Mouse (Mus musculus): Measurements from ENCODE around the gene Traip. TPM values are rescaled to one million over a fixed set of nuclear protein-coding genes. Genes with fewer than 3 reads are reported as not detected.

The Traip gene
- total and polyA plus RNA-seq, 3 experiments: 0.37 to 1.2 (median 0.70) TPM

GRCm38 (mm10) chr9:107917895-107918608 is 31.9 kb upstream of the Traip start:
- intact Hi-C loops (cut with DNase I): no loop called here
- TF ChIP-seq POLR2A (IDR thresholded peaks at IDR 0.05; ENCODE audit: insufficient read depth, low read depth, low read length) (no peak), EP300 (IDR thresholded peaks at IDR 0.05; ENCODE audit: insufficient read depth, low read depth, low read length) (no peak), CTCF (IDR thresholded peaks at IDR 0.05) (no peak)
- Histone ChIP-seq H3K27ac (no peak overlapping the region), H3K4me1 (ENCODE audit: control insufficient read depth, insufficient read depth, low read length) (no peaks in the 10 kb centered on the region), H3K4me3 (no peak overlapping the region), H3K27me3 (ENCODE audit: control insufficient read depth, insufficient read depth, low read length) (no peaks in the 10 kb centered on the region), H3K36me3 (ENCODE audit: control insufficient read depth, insufficient read depth, low read length) (no peaks in the 10 kb centered on the region), H3K79me2 (replicated peaks; ENCODE audit: control insufficient read depth, insufficient read depth, low read length) (no peaks in the 10 kb centered on the region), H3K9ac (ENCODE audit: low read depth, low read length) (no peak overlapping the region)
- 46% methylated on average over 13 of the region's 13 CpGs for WGBS
- DNase-seq: no peak

- Histone ChIP-seq H3K27me3 (ENCODE audit: control insufficient read depth, insufficient read depth, low read length) (no peaks in the 10 kb centered on the region), H3K9ac (ENCODE audit: low read depth, low read length) (no peak overlapping the region), H3K79me2 (replicated peaks; ENCODE audit: control insufficient read depth, insufficient read depth, low read length) (no peaks in the 10 kb centered on the region), H3K4me1 (ENCODE audit: control insufficient read depth, insufficient read depth, low read length) (peaks cover 1% of the 10 kb centered on the region; the same call in 1 of the 2 replicates), H3K36me3 (ENCODE audit: control insufficient read depth, insufficient read depth, low read length) (no peaks in the 10 kb centered on the region), H3K27ac (no peak overlapping the region), H3K4me3 (no peak overlapping the region)
- DNase-seq: no peak
- no peak for TF ChIP-seq POLR2A (IDR thresholded peaks at IDR 0.05; ENCODE audit: insufficient read depth, low read depth, low read length)
- no peak for TF ChIP-seq CTCF (IDR thresholded peaks at IDR 0.05)
- no peak for TF ChIP-seq EP300 (IDR thresholded peaks at IDR 0.05; ENCODE audit: insufficient read depth, low read depth, low read length)
- 82% methylated on average over 6 of the region's 6 CpGs for WGBS
- intact Hi-C loops (cut with DNase I): no loop called here
Observed at GRCm38 (mm10) chr9:107918884-107919283, 31.1 kb upstream of the Traip start.

GRCm38 (mm10) chr9:107919441-107919840 is 30.5 kb upstream of the Traip start:
- Histone ChIP-seq H3K4me1 (ENCODE audit: control insufficient read depth, insufficient read depth, low read length) (peaks cover 4% of the 10 kb centered on the region), H3K27me3 (ENCODE audit: control insufficient read depth, insufficient read depth, low read length) (no peaks in the 10 kb centered on the region), H3K4me3 (no peak overlapping the region), H3K9ac (ENCODE audit: low read depth, low read length) (no peak overlapping the region), H3K36me3 (ENCODE audit: control insufficient read depth, insufficient read depth, low read length) (no peaks in the 10 kb centered on the region), H3K79me2 (replicated peaks; ENCODE audit: control insufficient read depth, insufficient read depth, low read length) (no peaks in the 10 kb centered on the region), H3K27ac (no peak overlapping the region)
- no peak for TF ChIP-seq EP300 (IDR thresholded peaks at IDR 0.05; ENCODE audit: insufficient read depth, low read depth, low read length)
- no peak for TF ChIP-seq POLR2A (IDR thresholded peaks at IDR 0.05; ENCODE audit: insufficient read depth, low read depth, low read length)
- no peak for TF ChIP-seq CTCF (IDR thresholded peaks at IDR 0.05)
- intact Hi-C loops (cut with DNase I): no loop called here
- no peak for DNase-seq
- WGBS: 66% methylated on average over 5 of the region's 5 CpGs

- H3K4me1 ChIP-seq (ENCODE audit: control insufficient read depth, insufficient read depth, low read length): peaks cover 4% of the 10 kb centered on the region
- intact Hi-C loops (cut with DNase I): no loop called here
- DNase-seq: peak in 1 of 2 experiments; percentile 42
Observed at GRCm38 (mm10) chr9:107923021-107923420, 26.9 kb upstream of the Traip start.

GRCm38 (mm10) chr9:107923956-107924355 is 26.0 kb upstream of the Traip start:
- 22% methylated on average over 6 of the region's 6 CpGs for WGBS
- Histone ChIP-seq H3K79me2 (replicated peaks; ENCODE audit: control insufficient read depth, insufficient read depth, low read length) (no peaks in the 10 kb centered on the region), H3K4me3 (no peak overlapping the region), H3K27me3 (ENCODE audit: control insufficient read depth, insufficient read depth, low read length) (no peaks in the 10 kb centered on the region), H3K36me3 (ENCODE audit: control insufficient read depth, insufficient read depth, low read length) (no peaks in the 10 kb centered on the region), H3K27ac (peak overlapping the region; percentile 58), H3K9ac (ENCODE audit: low read depth, low read length) (no peak overlapping the region; the same call in 1 of the 2 replicates), H3K4me1 (ENCODE audit: control insufficient read depth, insufficient read depth, low read length) (peaks cover 4% of the 10 kb centered on the region)
- DNase-seq: peak; percentile 62 to 74
- TF ChIP-seq POLR2A (IDR thresholded peaks at IDR 0.05; ENCODE audit: insufficient read depth, low read depth, low read length) (peak; percentile 55; the same call in 1 of the 2 replicates), CTCF (IDR thresholded peaks at IDR 0.05) (no peak), EP300 (IDR thresholded peaks at IDR 0.05; ENCODE audit: insufficient read depth, low read depth, low read length) (peak; percentile 76; the same call in 1 of the 2 replicates)
- intact Hi-C loops (cut with DNase I): no loop called here

More at GRCm38 (mm10) chr9:107923021-107923420, 26.9 kb upstream of the Traip start:
- no peak overlapping the region for H3K9ac ChIP-seq (ENCODE audit: low read depth, low read length)
- H3K79me2 ChIP-seq (replicated peaks; ENCODE audit: control insufficient read depth, insufficient read depth, low read length): no peaks in the 10 kb centered on the region
- TF ChIP-seq POLR2A (IDR thresholded peaks at IDR 0.05; ENCODE audit: insufficient read depth, low read depth, low read length) (no peak), CTCF (IDR thresholded peaks at IDR 0.05) (peak; percentile 57)
- H3K27me3 ChIP-seq (ENCODE audit: control insufficient read depth, insufficient read depth, low read length): no peaks in the 10 kb centered on the region
- H3K4me3 ChIP-seq: no peak overlapping the region
- WGBS: 44% methylated on average over 7 of the region's 7 CpGs
- H3K27ac ChIP-seq: no peak overlapping the region
- H3K36me3 ChIP-seq (ENCODE audit: control insufficient read depth, insufficient read depth, low read length): no peaks in the 10 kb centered on the region

GRCm38 (mm10) chr9:107925251-107925650 is 24.7 kb upstream of the Traip start:
- Histone ChIP-seq H3K27ac (no peak overlapping the region), H3K36me3 (ENCODE audit: control insufficient read depth, insufficient read depth, low read length) (no peaks in the 10 kb centered on the region), H3K9ac (ENCODE audit: low read depth, low read length) (no peak overlapping the region), H3K27me3 (ENCODE audit: control insufficient read depth, insufficient read depth, low read length) (no peaks in the 10 kb centered on the region), H3K79me2 (replicated peaks; ENCODE audit: control insufficient read depth, insufficient read depth, low read length) (no peaks in the 10 kb centered on the region), H3K4me1 (ENCODE audit: control insufficient read depth, insufficient read depth, low read length) (peaks cover 4% of the 10 kb centered on the region), H3K4me3 (no peak overlapping the region)
- WGBS: 33% methylated on average over 3 of the region's 3 CpGs
- no peak for DNase-seq
- intact Hi-C loops (cut with DNase I): no loop called here
- TF ChIP-seq CTCF (IDR thresholded peaks at IDR 0.05) (no peak), POLR2A (IDR thresholded peaks at IDR 0.05; ENCODE audit: insufficient read depth, low read depth, low read length) (no peak), EP300 (IDR thresholded peaks at IDR 0.05; ENCODE audit: insufficient read depth, low read depth, low read length) (no peak)

All from heart, adult 2 months (tissue).